Mouse (Mus musculus): ENCODE measurements around the gene Tnfsf10. TPM values are rescaled to one million over a fixed set of nuclear protein-coding genes. Genes with fewer than 3 reads are reported as not detected.

Tnfsf10 gene
- total RNA-seq, 2 experiments from 2014 or later: 5.1 to 7.6 TPM

GRCm38 (mm10) chr3:27345526-27345925, 28.7 kb downstream of the Tnfsf10 start:
- intact Hi-C loops (cut with DNase I; ENCODE audit: low total_unique reads): loop anchor here (10.0 kb wide), 1 partner anchor 71 kb away; no protein-coding TSS in a partner anchor
- DNase-seq: peak; percentile 35

- no peak for DNase-seq
- intact Hi-C loops (cut with DNase I; ENCODE audit: low total_unique reads): loop anchor here (10.0 kb wide), 1 partner anchor 74 kb away; no protein-coding TSS in a partner anchor
These were observed 31.6 kb downstream of the Tnfsf10 start for GRCm38 (mm10) chr3:27348462-27348861.

- intact Hi-C loops (cut with DNase I; ENCODE audit: low total_unique reads): no loop called here
- DNase-seq: no peak
These were observed 34.3 kb downstream of the Tnfsf10 start for GRCm38 (mm10) chr3:27351105-27351504.

GRCm38 (mm10) chr3:27359100-27359720, 42.4 kb downstream of the Tnfsf10 start:
- no peak for DNase-seq
- intact Hi-C loops (cut with DNase I; ENCODE audit: low total_unique reads): no loop called here

GRCm38 (mm10) chr3:27370125-27370524, 53.3 kb downstream of the Tnfsf10 start:
- DNase-seq: no peak
- intact Hi-C loops (cut with DNase I; ENCODE audit: low total_unique reads): no loop called here

GRCm38 (mm10) chr3:27370582-27371275, 53.9 kb downstream of the Tnfsf10 start:
- DNase-seq: no peak
- intact Hi-C loops (cut with DNase I; ENCODE audit: low total_unique reads): no loop called here

- intact Hi-C loops (cut with DNase I; ENCODE audit: low total_unique reads): no loop called here
- DNase-seq: no peak
These were observed 54.4 kb downstream of the Tnfsf10 start, which contains the start of gene Ghsr for GRCm38 (mm10) chr3:27371276-27371621. Gene Ghsr, plus strand, starts transcription at chr3:27371351.

- no peak for DNase-seq
- intact Hi-C loops (cut with DNase I; ENCODE audit: low total_unique reads): no loop called here
These were observed 55.2 kb downstream of the Tnfsf10 start for GRCm38 (mm10) chr3:27371725-27372650.

- intact Hi-C loops (cut with DNase I; ENCODE audit: low total_unique reads): no loop called here
- DNase-seq: no peak
These were observed 57.6 kb downstream of the Tnfsf10 start for GRCm38 (mm10) chr3:27374396-27374795.

GRCm38 (mm10) chr3:27377935-27378334, 61.1 kb downstream of the Tnfsf10 start:
- no peak for DNase-seq

GRCm38 (mm10) chr3:27384836-27385235, 68.0 kb downstream of the Tnfsf10 start:
- DNase-seq: no peak
- intact Hi-C loops (cut with DNase I; ENCODE audit: low total_unique reads): no loop called here

More at GRCm38 (mm10) chr3:27377935-27378334, 61.1 kb downstream of the Tnfsf10 start:
- intact Hi-C loops (cut with DNase I; ENCODE audit: low total_unique reads): no loop called here

GRCm38 (mm10) chr3:27389923-27390322, 73.1 kb downstream of the Tnfsf10 start:
- no peak for DNase-seq
- intact Hi-C loops (cut with DNase I; ENCODE audit: low total_unique reads): no loop called here

Other genes with a start within 250 kb of the Tnfsf10 start
- gene Ect2, start 163.2 kb upstream of the Tnfsf10 start, total RNA-seq (2021): 1 to 10 TPM; 3.6 to 4.7 TPM
- gene Nceh1, start 134.1 kb upstream of the Tnfsf10 start, total RNA-seq (2021): 10 to 100 TPM; 11.0 to 19.7 TPM
- gene Ghsr, start 54.3 kb downstream of the Tnfsf10 start, total RNA-seq (2021): not detected